Mouse (Mus musculus): ENCODE data around the gene Glod5. TPM values are rescaled to one million over a fixed set of nuclear protein-coding genes. Genes with fewer than 3 reads are reported as not detected.
"Not testable (repeated sequence)": the region's sequence is repeated elsewhere in the genome, so short reads cannot be mapped to it uniquely, and the experiment has no call there.

Glod5 gene
- polyA plus RNA-seq (2012; fragmentation: generic; extraction: Trizol) = not detected
- long read RNA-seq, experiment 1 = 0 reads
- long read RNA-seq, experiment 2 = 0 reads

DNA sequence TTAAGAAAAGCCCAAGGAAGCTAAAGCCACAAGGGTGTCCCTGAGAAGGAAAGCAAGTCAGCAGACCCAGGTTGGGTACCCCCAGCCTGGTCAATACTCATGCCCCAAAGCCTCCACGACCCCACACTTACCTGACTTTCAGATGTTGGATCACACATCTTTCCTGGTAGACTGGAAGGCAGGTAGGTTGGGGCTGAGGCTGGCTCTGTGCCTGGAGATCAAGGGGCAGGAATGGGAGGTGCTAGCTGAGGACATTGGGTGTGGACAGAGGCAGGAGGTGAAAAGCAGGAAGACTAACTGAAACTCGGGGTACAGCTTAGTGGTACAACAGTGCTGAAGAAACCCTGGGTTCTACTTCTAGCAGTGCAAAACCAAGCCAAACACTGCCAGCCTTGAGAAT is at the start of gene Glod5:
Glod5 (minus strand) TSS at position 207 of the 400 bp plus-strand sequence.
- Histone ChIP-seq H3K27me3 (ENCODE audit: control insufficient read depth, insufficient read depth, insufficient read length) (no peaks in the 10 kb centered on the region), H3K36me3 (ENCODE audit: control insufficient read depth, insufficient read depth) (no peaks in the 10 kb centered on the region), H3ac (ENCODE audit: control insufficient read depth, insufficient read length, low read depth) (no peak within 1 kb of the TSS), H3K79me2 (ENCODE audit: control insufficient read depth, insufficient read depth) (no peaks in the 10 kb centered on the region), H3K79me3 (ENCODE audit: low read depth) (no peaks in the 10 kb centered on the region), H3K4me3 (ENCODE audit: insufficient read depth, poor library complexity, severe bottlenecking) (no peak within 1 kb of the TSS)
- TF ChIP-seq FOSL1 (IDR thresholded peaks at IDR 0.05; ENCODE audit: insufficient read depth, low read length, poor library complexity, severe bottlenecking) (no peak), MYOD1 (IDR thresholded peaks at IDR 0.05; ENCODE audit: control insufficient read depth, insufficient read length, low read depth) (no peak), CTCF (IDR thresholded peaks at IDR 0.05; ENCODE audit: control insufficient read depth, insufficient read depth, insufficient read length) (no peak), CEBPB (IDR thresholded peaks at IDR 0.05; ENCODE audit: low read depth) (no peak), MYOG (IDR thresholded peaks at IDR 0.05; ENCODE audit: control insufficient read depth, extremely low read depth, insufficient read length) (no peak), MAX (IDR thresholded peaks at IDR 0.05) (no peak), USF1 (IDR thresholded peaks at IDR 0.05; ENCODE audit: low read depth) (no peak)

DNA sequence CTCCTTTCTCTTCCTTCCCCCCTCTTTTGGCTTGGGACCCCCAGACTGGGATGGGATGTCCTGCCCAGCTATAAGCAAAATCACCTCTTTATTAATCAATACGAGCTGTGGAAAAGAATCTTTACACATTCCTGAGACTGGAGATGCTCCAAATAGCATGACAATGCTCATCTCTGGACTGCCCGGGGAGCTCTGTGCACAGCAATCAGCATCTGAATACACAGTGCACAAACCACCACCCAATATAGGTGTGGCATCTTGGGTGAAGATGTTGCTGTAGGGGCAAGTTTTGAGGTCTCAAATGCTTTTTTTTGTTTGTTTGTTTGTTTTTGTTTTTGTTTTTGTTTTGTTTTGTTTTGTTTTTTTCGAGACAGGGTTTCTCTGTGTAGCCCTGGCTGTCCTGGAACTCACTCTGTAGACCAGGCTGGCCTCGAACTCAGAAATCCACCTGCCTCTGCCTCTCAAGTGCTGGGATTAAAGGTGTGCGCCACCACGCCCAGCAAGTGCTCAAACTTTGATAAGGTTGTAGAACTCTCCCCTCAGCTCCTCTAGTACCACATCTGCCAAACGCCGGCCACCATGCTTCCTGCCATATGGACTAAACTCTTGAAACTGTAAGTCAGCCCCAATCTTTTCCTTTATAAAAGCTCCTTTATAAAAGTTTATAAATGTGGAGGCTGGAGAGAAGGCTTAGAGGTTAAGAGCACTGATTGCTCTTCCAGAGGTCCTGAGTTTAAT is 32.9 kb upstream of the Glod5 start:
- H3ac ChIP-seq (ENCODE audit: control insufficient read depth, insufficient read length, low read depth); H3K27me3 ChIP-seq (ENCODE audit: control insufficient read depth, insufficient read depth, insufficient read length); H3K36me3 ChIP-seq (ENCODE audit: control insufficient read depth, insufficient read depth); H3K79me2 ChIP-seq (ENCODE audit: control insufficient read depth, insufficient read depth); H3K79me3 ChIP-seq (ENCODE audit: low read depth); H3K4me3 ChIP-seq (ENCODE audit: insufficient read depth, poor library complexity, severe bottlenecking): not testable (repeated sequence)

DNA sequence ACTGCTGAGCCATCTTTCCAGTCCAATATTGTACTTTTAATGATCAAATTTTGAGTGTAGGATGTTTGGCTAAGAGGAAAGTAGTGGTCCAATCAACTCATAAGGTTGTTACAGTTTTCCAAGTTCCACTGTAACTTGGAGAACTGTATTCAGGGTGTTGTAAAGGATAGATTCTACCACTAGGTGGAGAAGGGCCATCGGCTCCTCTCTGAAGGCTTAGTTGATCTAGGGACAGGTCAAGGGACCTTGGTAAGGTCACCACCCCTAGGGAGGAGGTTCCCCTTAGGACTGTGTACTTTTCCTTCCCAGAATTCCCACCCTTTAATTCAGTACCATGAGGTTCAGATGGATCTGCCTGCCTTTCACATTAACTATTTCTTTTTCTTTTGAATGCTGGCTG is 14.7 kb upstream of the Glod5 start:
- H3ac ChIP-seq (ENCODE audit: control insufficient read depth, insufficient read length, low read depth) = no peak overlapping the region
- H3K27me3 ChIP-seq (ENCODE audit: control insufficient read depth, insufficient read depth, insufficient read length) = no peaks in the 10 kb centered on the region
- no peak overlapping the region for H3K4me3 ChIP-seq (ENCODE audit: insufficient read depth, poor library complexity, severe bottlenecking)
- TF ChIP-seq FOSL1 (IDR thresholded peaks at IDR 0.05; ENCODE audit: insufficient read depth, low read length, poor library complexity, severe bottlenecking) (no peak), CEBPB (IDR thresholded peaks at IDR 0.05; ENCODE audit: low read depth) (no peak), MAX (IDR thresholded peaks at IDR 0.05) (no peak), CTCF (IDR thresholded peaks at IDR 0.05; ENCODE audit: control insufficient read depth, insufficient read depth, insufficient read length) (no peak), MYOD1 (IDR thresholded peaks at IDR 0.05; ENCODE audit: control insufficient read depth, insufficient read length, low read depth) (no peak), MYOG (IDR thresholded peaks at IDR 0.05; ENCODE audit: control insufficient read depth, extremely low read depth, insufficient read length) (no peak), USF1 (IDR thresholded peaks at IDR 0.05; ENCODE audit: low read depth) (no peak)
- H3K79me2 ChIP-seq (ENCODE audit: control insufficient read depth, insufficient read depth) = no peaks in the 10 kb centered on the region
- no peaks in the 10 kb centered on the region for H3K79me3 ChIP-seq (ENCODE audit: low read depth)
- H3K36me3 ChIP-seq (ENCODE audit: control insufficient read depth, insufficient read depth) = no peaks in the 10 kb centered on the region

DNA sequence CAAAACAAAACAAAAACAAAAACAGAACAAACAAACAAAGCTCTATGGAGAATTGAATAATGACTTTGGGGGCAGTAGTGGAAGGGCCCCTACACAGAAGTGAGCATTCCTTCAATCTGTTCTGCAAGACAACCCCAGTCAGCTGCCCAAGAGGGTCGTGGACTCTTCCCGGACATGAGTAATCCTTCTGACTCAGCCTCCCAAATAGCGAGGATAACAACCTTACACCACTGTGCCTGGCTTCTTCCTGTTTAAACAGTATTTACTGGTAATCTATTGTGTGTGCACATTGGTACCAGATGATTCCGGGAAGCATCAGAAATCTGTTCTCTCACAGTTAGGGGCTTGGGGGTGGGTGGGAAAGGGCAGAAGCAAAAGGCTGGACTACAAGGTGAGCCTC is 8.5 kb upstream of the Glod5 start:
- Histone ChIP-seq H3K79me3 (ENCODE audit: low read depth) (no peaks in the 10 kb centered on the region), H3K4me3 (ENCODE audit: insufficient read depth, poor library complexity, severe bottlenecking) (no peak overlapping the region), H3K36me3 (ENCODE audit: control insufficient read depth, insufficient read depth) (no peaks in the 10 kb centered on the region), H3K27me3 (ENCODE audit: control insufficient read depth, insufficient read depth, insufficient read length) (no peaks in the 10 kb centered on the region), H3K79me2 (ENCODE audit: control insufficient read depth, insufficient read depth) (no peaks in the 10 kb centered on the region), H3ac (ENCODE audit: control insufficient read depth, insufficient read length, low read depth) (no peak overlapping the region)
- TF ChIP-seq MYOD1 (IDR thresholded peaks at IDR 0.05; ENCODE audit: control insufficient read depth, insufficient read length, low read depth) = peak; percentile 31
- TF ChIP-seq CEBPB (IDR thresholded peaks at IDR 0.05; ENCODE audit: low read depth) = no peak
- no peak for TF ChIP-seq USF1 (IDR thresholded peaks at IDR 0.05; ENCODE audit: low read depth)
- TF ChIP-seq CTCF (IDR thresholded peaks at IDR 0.05; ENCODE audit: control insufficient read depth, insufficient read depth, insufficient read length) = no peak
- TF ChIP-seq MAX (IDR thresholded peaks at IDR 0.05) = no peak
- no peak for TF ChIP-seq MYOG (IDR thresholded peaks at IDR 0.05; ENCODE audit: control insufficient read depth, extremely low read depth, insufficient read length)
- TF ChIP-seq FOSL1 (IDR thresholded peaks at IDR 0.05; ENCODE audit: insufficient read depth, low read length, poor library complexity, severe bottlenecking) = peak; percentile 49

DNA sequence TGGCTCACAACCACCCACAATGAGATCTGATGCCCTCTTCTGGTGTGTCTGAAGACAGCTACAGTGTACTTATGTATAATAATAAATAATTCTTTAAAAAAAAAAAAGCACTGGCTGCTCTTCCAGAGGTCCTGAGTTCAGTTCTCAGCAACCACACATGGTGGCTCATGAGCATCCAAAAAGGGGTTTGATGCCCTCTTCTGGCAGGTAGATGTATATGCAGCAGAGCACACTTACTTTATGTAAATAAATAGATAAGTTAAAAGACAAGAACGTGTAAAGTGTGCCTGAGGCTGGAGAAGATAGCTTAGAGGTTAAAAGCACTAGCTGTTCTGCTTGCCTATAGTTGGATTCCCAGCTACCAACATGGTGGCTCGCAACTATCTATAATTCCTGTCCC is 6.5 kb upstream of the Glod5 start:
- no peak for TF ChIP-seq FOSL1 (IDR thresholded peaks at IDR 0.05; ENCODE audit: insufficient read depth, low read length, poor library complexity, severe bottlenecking)
- no peaks in the 10 kb centered on the region for H3K27me3 ChIP-seq (ENCODE audit: control insufficient read depth, insufficient read depth, insufficient read length)
- no peak overlapping the region for H3K4me3 ChIP-seq (ENCODE audit: insufficient read depth, poor library complexity, severe bottlenecking)
- H3K79me2 ChIP-seq (ENCODE audit: control insufficient read depth, insufficient read depth) = no peaks in the 10 kb centered on the region
- no peaks in the 10 kb centered on the region for H3K36me3 ChIP-seq (ENCODE audit: control insufficient read depth, insufficient read depth)
- H3ac ChIP-seq (ENCODE audit: control insufficient read depth, insufficient read length, low read depth) = no peak overlapping the region
- no peaks in the 10 kb centered on the region for H3K79me3 ChIP-seq (ENCODE audit: low read depth)

DNA sequence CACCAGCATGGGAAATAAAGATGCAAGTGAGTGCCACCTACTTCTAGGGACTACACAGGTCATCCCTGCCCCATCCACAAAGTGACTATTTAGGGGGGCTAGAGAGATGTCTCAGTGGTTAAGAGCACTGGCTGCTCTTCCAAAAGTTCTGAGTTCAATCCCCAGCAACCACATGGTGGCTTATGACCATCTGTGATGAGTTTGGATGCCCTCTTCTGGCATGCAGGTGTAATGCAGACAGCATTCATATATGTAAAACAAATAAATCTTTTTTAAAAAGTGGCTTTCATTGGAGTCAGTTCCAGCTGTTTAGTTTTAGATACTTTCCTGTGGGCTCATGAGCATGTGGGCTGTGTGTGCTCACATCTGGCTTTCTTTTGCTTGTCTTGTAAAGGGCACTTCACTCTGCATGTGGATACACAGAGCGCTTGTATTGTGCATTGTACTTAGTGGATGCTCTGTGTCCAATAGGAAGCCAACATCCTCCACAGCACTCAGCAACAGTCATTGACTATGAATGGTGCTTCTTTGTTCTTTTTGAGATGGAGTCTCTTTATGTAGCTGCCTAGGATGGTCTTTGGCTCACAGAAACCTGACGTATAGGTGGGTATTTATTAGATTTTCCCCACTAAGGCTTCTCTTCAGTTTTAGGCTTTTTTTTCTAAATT is 2.0 kb upstream of the Glod5 start:
- Histone ChIP-seq H3K36me3 (ENCODE audit: control insufficient read depth, insufficient read depth) (no peaks in the 10 kb centered on the region), H3K27me3 (ENCODE audit: control insufficient read depth, insufficient read depth, insufficient read length) (no peaks in the 10 kb centered on the region), H3K79me3 (ENCODE audit: low read depth) (no peaks in the 10 kb centered on the region), H3ac (ENCODE audit: control insufficient read depth, insufficient read length, low read depth) (no peak overlapping the region), H3K4me3 (ENCODE audit: insufficient read depth, poor library complexity, severe bottlenecking) (no peak overlapping the region), H3K79me2 (ENCODE audit: control insufficient read depth, insufficient read depth) (no peaks in the 10 kb centered on the region)
- no peak for TF ChIP-seq MAX (IDR thresholded peaks at IDR 0.05)
